Mouse (Mus musculus) neutrophil, adult 5-6 weeks (primary cell): ENCODE results near the gene Zwilch. TPM values are rescaled to one million over a fixed set of nuclear protein-coding genes. Genes with fewer than 3 reads are reported as not detected.

Experiments used
- ATAC-seq: fragments of 151-379, 151-347 bp; 2 replicates; pipeline ENCODE4 v1.8.0; 2017; ENCODE audit warnings: mild to moderate bottlenecking, moderate TSS enrichment; ENCODE audit not compliant: insufficient number of reproducible peaks, poor library complexity, low FRiP score, severe bottlenecking; ENCODE audit errors: extremely low read depth
- total RNA-seq: library from RNA; stranded (forward); fragments of 200-1000 nt; gene quantifications from 2 replicates; pipeline ENCODE4 v1.2.3, GENCODE M21; 2017

The Zwilch gene
- total RNA-seq, 1 experiment from 2014 or later, result 6.1 TPM

DNA sequence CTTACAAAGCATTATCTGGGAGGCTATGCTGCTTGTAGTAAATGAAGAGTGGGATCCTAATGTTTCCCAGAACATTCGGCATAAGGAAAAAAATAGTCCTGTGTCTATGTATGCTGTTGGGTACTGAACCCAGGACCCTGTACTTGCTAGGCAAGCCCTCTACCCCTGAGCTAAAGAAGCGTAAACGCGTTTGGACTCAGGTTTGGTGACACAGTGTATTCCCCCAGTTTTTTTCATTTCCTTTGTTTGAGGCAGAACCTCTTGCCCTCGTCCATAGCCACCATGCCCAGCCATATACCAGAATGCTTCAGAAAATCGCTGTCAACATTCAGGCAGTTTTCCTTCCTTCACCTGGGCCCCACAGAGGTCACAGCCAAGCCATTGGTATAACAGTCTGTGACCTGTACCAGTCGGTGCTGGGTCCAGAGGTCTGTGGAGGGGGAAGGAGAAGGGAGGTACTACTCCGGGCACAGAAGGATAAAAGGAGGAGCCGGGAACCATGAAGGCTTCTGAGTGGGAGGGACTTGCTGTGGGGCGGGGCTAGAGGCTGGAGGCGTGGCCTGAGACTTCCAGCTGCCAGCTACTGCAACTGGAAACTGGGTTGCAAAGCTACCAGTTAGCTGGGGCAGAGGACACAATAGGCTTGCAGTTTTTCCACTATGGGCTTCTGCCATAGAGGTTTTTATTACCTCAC, 52.2 kb downstream of the Zwilch start:
- ATAC-seq, result no peak

DNA sequence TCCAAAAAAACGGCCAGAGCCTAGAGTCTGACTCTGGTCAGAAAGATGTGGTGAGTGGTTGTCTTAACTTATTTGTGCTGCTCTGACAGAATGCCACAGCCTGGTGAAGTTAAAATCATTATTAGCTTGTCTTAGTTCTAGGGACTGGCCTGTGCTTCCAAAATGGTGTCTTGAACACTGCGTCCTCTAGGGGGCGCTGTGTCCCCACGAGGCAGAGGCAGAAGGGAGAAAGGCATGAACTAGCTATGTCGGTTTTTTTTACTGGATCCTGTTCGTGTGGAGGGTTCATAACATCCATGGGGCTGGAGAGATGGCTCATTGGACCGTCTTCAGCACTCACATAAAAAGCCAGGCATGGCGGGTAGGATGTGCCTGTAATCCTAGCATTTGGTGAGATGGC, 53.0 kb downstream of the Zwilch start:
- ATAC-seq, result 0 out of 2 replicates have a peak, but pooled peaks have one; percentile 20

DNA sequence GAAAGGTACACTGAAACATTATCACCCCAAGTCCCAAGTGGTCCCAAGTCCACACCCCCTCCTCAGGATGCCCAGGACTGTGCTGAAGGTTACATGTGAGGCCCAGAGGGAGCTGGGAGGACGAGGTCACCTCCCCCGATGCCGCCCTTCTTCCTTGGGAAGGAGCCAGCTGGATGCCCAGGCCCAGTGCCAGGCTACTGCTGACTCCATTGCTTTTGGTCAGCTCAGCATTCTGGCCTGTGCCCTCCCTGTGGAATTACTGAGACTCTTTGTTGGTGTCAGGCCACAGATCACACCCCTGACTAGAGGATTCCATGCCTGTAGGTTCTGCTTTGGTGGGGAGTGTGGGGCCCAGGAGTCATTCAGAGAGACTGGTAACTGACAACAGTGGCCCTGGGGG, 56.0 kb downstream of the Zwilch start, which contains the start of gene Lctl:
Gene Lctl (plus strand): TSS at position 272 of the 400 bp plus-strand sequence.
- no peak for ATAC-seq

DNA sequence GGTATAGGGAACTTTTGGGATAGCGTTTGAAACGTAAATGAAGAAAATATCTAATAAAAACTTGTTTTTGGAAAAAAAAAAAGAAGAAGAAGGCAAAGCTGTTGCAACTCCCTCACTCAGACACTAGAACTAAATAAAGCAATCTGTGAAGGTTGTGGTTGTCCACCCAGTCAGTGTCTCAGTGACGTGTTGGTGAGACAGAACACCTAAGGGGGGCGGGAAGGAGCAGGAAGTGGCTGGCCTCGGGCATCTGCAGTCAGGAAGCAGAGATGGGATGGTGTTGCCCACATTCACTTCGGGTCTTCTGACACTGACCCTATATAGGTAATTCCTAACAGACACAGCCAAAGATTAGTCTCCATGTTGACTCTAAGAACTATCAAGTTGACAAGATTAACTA, 57.1 kb downstream of the Zwilch start:
- no peak for ATAC-seq

DNA sequence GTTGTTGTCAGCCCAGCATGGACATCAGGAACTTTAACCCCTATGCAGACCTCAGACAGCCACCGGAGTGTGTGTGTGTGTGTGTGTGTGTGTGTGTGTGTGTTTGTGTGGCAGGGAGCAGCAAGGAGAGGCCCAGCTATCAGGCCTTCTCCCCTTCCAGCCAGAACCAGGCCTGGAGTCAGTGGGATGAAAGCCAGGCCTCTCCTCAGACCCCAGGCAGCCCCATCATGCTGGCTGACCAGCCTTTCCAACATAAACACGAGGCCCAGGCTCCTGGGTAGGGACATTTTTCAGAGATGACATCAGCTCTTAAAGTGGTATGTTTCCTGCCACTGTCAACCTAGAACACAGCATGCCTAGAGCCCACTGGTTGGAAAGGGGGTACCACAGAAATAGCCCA, 58.3 kb downstream of the Zwilch start:
- ATAC-seq, result no peak

DNA sequence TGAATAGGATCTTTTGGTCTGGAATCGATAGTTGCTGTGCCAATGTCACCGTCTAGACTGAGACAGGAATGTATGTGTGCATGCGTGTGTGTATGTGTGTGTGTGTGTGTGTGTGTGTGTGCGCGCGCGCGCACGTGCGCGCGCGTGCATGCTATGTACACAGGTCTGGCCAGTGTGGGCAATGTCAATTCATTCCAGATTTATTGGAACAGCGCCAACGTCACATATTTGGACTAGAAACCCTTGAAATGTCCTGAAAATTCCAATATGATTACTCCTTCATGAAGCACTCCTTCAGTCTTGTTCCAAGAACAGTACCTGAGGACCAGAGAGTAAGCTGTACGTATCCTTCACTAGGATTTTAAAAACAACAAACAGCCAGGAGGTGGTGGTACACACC, 62.4 kb downstream of the Zwilch start:
- ATAC-seq, result no peak

DNA sequence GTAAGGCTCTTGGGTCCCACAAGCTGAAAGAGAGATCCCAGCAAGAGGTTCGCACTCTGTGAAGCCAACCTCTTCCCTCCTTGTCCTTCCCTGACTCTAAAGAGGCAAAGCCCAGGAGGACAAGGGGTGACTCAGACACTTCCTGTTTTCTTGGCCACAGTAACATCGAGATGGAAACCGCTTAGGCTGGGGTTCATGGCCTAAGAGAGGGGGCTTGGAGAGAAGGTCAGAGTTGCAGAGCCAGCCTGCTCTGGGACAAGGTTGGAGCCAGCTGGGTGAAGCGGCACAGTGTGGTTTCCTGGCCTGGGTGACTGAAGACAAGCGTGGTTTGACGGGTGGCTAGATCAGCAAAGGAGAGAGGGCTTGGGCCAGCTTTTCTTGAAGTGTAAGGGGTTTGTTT, 67.6 kb downstream of the Zwilch start:
- ATAC-seq, result no peak

DNA sequence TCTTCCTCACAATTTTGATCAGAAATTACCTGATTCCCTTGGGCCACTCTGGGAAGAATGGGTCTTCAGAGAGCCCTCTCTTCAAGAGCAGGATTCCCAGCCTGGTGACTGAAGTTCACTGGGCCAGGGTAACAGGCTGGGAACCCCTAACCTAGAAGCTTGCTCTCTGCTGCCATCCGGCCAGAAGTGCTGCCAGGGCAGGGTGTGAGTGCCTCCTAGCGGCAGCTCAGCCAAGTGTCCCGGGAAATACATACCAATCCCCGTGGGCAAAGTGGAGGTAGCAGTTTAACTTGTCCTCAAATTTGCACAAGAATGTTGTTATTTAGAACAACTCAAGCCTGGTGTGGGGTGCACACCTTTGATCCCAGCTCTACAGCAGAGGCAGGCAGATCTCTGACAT, 72.5 kb downstream of the Zwilch start:
- ATAC-seq, result peak; percentile 54; the same call in 1 of the 2 replicates

DNA sequence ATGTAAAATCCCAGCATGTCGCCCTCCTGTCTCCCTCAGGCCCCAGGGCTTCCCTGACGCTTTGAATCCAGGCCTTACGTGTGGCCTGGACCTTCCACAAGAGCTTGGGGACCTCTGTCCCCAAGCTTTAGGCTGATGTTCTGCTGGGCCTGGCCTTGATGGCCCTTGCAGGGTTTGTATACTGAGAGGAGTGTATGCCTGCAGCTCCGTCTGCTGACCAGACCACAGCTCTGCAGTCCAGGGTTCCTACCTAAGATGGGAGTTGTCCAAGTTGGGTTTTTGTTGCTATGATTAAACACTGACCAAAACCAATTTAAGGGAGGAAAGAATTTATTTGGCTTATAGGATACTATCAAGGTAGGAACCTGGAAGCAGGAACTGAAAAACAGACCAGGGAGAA, 74.6 kb downstream of the Zwilch start:
- no peak for ATAC-seq

DNA sequence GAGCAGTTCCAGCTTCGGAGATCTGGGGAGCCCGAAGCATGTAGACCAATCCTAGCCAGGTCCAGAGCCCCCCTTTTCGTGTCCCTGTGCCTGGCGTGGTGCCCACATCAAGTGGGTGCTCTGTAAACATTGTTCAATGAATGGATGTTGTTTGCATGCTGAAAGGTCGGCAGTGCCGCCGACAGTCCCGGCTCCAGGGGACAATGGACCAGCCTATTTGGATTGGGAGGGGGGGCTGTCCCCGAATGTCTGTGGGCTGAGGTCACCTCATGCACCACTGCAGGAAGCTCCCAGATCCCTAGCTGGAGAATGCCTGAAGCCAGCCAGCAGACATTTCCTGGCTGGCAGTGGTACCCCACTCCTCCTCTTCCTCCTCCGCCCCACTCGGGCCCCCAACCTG, 78.8 kb downstream of the Zwilch start:
- ATAC-seq, result no peak

DNA sequence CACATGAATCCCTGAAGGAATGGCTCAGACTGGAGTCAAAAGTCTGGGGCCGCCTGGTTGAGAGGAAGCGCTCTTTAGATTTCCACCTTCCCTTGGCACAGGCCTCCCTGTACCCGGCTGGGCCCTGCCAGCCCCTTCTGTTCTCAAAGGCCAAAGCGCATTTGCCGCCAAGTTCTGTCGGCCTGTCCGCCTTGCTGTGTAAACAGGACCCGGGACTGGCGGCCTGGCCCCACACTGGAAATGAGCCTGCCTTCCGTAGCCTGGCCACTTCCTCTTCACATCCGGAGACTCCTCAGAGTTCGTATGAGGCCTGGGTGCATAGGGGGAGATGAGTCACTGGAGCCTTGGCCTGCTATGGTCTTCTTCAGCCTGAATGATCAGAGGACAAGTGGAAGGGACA, 83.9 kb downstream of the Zwilch start:
- no peak for ATAC-seq

DNA sequence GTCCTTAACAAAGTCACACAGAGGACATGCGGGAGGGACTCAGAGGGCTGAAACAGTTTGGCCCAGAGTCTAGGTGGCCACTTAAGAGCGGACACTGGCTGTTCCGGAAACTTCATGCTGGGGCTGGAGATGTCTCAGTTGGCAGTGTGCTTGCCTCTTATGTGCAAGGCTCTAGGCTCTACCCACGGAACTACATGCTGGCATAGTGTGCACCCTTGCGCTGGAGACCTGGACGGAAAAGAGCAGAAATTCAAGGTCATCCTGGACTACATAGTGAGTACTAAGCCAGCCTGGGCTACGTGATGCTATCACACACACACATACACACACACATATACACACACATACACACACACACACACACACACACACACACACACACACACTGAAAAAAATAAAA, 84.6 kb downstream of the Zwilch start:
- no peak for ATAC-seq

DNA sequence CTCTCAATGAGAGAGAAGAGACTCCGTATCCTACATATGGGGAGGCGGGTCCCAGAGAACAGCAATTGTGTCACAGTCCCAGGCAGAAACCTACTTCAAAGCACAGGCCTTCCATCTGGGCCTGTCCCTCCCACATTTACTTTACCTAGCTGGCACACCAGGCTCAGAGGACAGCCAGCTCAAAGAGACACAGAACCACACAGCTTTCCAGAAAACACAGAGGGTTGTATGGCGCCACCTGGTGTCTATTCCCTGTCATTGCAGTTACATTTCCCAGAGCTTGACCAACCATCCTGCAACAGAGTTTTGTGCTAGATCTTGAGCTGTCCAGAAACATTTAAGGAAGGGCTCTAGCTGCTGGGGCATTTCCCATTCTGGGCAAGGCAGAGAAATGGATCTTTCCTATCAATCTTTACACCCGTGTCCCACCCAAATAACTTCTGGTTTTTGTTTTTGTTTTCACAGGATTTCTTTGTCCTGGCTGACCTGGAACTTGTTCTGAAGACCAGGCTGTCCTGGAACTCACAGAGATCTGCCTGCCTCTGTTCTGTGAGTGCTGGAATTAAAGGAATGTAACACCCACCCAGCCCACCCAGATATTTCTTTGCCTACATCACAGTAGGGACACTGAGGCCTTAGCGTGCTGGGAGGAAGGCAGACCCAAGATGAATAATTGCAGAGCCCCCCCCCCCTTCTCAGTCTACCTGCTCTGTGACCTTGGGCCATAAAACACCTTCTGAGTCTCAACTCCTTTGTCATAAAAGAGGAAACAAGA, 85.3 kb downstream of the Zwilch start:
- ATAC-seq, result peak; percentile 31; the same call in 1 of the 2 replicates

Other genes with a start within 250 kb of the Zwilch start
- not detected in 2 replicates for gene Smad6, start 151.0 kb downstream of the Zwilch start, total RNA-seq
- gene Lctl, start 56.0 kb downstream of the Zwilch start, total RNA-seq, result not detected in 2 replicates
- gene Rpl4, start 271 bp upstream of the Zwilch start, total RNA-seq, result 1,351 and 1,415 TPM in 2 replicates
- gene Snapc5, start 6.2 kb upstream of the Zwilch start, total RNA-seq, result 34.1 and 35.7 TPM in 2 replicates
- 1.1 and 1.4 TPM in 2 replicates for gene Uchl4, start 62.1 kb upstream of the Zwilch start, total RNA-seq
- 137 and 143 TPM in 2 replicates for gene Map2k1, start 80.5 kb upstream of the Zwilch start, total RNA-seq
- 18.7 and 21.5 TPM in 2 replicates for gene Tipin, start 108.5 kb upstream of the Zwilch start, total RNA-seq
- gene Dis3l, start 168.2 kb upstream of the Zwilch start, total RNA-seq, result 12.7 and 13.8 TPM in 2 replicates
- 0.58 and 0.61 TPM in 2 replicates for gene Megf11, start 212.5 kb upstream of the Zwilch start, total RNA-seq